Mouse (Mus musculus) lung, embryonic 16.5 days (tissue): ENCODE measurements at regions not wholly inside any gene's neighbourhood (a gene's known extent, or its start where the extent isn't known, plus 50 kb on each side); places are given as distances from the start of the nearest gene placed in this dataset.

Experiments used
- ATAC-seq: fragments of 200-750 bp; cut with Nextera tagmentation; 2 replicates; pipeline ENCODE4 v1.8.0; 2017; ENCODE audit warnings: low read depth, mild to moderate bottlenecking, moderate library complexity
- H3K27ac ChIP-seq: fragments of 300-500 bp; sonication (generic); 2 replicates; pipeline ENCODE4 v1.5.1; 2014; ENCODE audit warnings: mild to moderate bottlenecking, control low read depth, low read length
- H3K27me3 ChIP-seq: fragments of 300-500 bp; sonication (generic); 2 replicates; pipeline ENCODE4 v1.6.1; 2014; ENCODE audit warnings: low read depth, low read length, mixed read lengths; ENCODE audit not compliant: control insufficient read depth, insufficient read depth
- H3K36me3 ChIP-seq: fragments of 300-500 bp; sonication (generic); 2 replicates; pipeline ENCODE4 v1.6.1; 2014; ENCODE audit warnings: low read length; ENCODE audit not compliant: control insufficient read depth, insufficient read depth
- H3K4me1 ChIP-seq: fragments of 300-500 bp; sonication (generic); replicated peaks from 2 replicates; pipeline ENCODE4 v1.6.1; 2014; ENCODE audit warnings: low read length, mixed read lengths; ENCODE audit not compliant: control insufficient read depth, insufficient read depth
- H3K4me2 ChIP-seq: fragments of 300-500 bp; sonication (generic); 2 replicates; pipeline ENCODE4 v1.6.1; 2014; ENCODE audit warnings: low read depth, low read length, control low read depth
- H3K4me3 ChIP-seq: fragments of 300-500 bp; sonication (generic); 2 replicates; pipeline ENCODE4 v1.5.1; 2014; ENCODE audit warnings: mild to moderate bottlenecking, low read length, control low read depth
- H3K9ac ChIP-seq: fragments of 300-500 bp; sonication (generic); 2 replicates; pipeline ENCODE4 v1.6.1; 2014; ENCODE audit warnings: low read length, control low read depth
- H3K9me3 ChIP-seq: fragments of 300-500 bp; sonication (generic); 2 replicates; pipeline ENCODE4 v1.6.1; 2016; ENCODE audit warnings: low read length; ENCODE audit not compliant: control insufficient read depth
- WGBS: fragments of 180-500 bp; shearing (Covaris S2); extraction: QIAGEN DNeasy Blood & Tissue Kit; methylation state at CpG from one replicate; pipeline ENCODE4 v1.1.7; 2014; 5-methylcytosine and 5-hydroxymethylcytosine counted together

DNA sequence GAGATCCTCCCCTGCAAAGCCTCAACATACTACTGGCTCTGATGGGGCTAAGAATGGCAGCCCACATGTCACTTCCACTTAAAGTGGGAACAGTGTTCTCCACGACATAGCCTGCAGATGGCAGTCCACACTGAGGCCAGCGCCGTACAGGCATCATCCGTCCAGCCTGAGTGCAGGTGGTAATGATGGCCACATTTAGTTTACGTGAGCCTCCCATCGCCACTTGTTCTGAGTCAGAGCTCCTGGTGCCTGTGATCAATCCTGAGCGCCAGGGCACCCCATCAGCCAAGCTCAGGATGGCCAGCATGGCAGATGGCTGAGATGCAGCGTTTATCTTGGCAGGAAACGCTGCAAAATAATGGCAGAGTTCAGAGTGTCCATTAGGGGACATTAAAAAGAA is 159.6 kb downstream of the Adgrd1 start:
- no peaks in the 10 kb centered on the region for H3K27me3 ChIP-seq
- no peaks in the 10 kb centered on the region; the same call in 1 of the 2 replicates for H3K9me3 ChIP-seq
- no peak overlapping the region for H3K4me3 ChIP-seq
- no peak for ATAC-seq
- 59% methylated on average over 9 of the region's 9 CpGs for WGBS
- no peak overlapping the region for H3K4me2 ChIP-seq
- no peaks in the 10 kb centered on the region for H3K4me1 ChIP-seq
- no peak overlapping the region for H3K9ac ChIP-seq
- H3K36me3 ChIP-seq, result no peaks in the 10 kb centered on the region
- H3K27ac ChIP-seq, result no peak overlapping the region

DNA sequence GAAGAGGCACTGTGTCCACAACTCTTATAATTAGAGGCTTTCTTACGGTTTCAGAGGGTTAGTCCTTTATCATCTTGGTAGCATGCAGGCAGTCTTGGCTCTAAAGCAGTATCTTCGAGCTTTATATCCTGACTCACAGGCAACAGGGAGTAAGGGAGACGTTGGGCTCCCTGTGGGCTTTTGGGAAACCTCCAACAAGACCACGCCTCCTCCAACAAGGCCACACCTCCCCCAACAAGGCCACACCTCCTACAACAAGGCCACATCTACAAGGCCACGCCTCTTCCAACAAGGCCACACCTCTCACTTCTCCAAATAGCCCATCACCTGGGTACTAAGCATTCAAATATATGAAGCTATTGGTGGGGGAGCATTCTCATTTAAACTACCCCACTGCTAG is 160.7 kb downstream of the Adgrd1 start:
- WGBS, result 59% methylated on average over 5 of the region's 5 CpGs
- no peak overlapping the region for H3K4me3 ChIP-seq
- no peaks in the 10 kb centered on the region for H3K36me3 ChIP-seq
- no peak overlapping the region for H3K27ac ChIP-seq
- no peak overlapping the region for H3K4me2 ChIP-seq
- no peaks in the 10 kb centered on the region; the same call in 1 of the 2 replicates for H3K9me3 ChIP-seq
- no peaks in the 10 kb centered on the region for H3K27me3 ChIP-seq
- no peak overlapping the region for H3K9ac ChIP-seq
- ATAC-seq, result no peak
- H3K4me1 ChIP-seq, result no peaks in the 10 kb centered on the region

DNA sequence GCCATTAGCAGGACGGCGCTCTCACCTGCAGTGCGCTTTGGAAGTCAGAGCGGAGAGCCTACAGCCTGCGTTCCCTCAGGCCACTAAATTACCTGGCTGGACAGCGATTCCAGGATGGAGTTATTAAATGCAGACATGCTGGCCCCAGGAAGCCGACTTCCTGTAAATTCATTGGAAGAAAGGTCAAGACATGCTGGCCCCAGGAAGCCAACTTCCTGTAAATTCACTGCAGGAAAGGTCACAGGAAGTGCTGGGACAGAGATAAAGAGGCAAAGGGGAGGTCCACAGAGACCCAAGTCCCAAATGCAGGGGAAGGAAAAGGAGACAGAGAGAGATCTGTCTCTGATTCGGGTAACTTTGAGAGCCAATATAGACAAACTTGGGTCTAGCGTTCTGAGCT is 164.1 kb downstream of the Adgrd1 start:
- Histone ChIP-seq H3K36me3 (no peaks in the 10 kb centered on the region), H3K9me3 (no peaks in the 10 kb centered on the region), H3K27me3 (no peaks in the 10 kb centered on the region), H3K4me1 (no peaks in the 10 kb centered on the region), H3K4me2 (no peak overlapping the region), H3K9ac (no peak overlapping the region), H3K27ac (no peak overlapping the region), H3K4me3 (no peak overlapping the region)
- WGBS, result 64% methylated on average over 9 of the region's 9 CpGs
- ATAC-seq, result no peak

DNA sequence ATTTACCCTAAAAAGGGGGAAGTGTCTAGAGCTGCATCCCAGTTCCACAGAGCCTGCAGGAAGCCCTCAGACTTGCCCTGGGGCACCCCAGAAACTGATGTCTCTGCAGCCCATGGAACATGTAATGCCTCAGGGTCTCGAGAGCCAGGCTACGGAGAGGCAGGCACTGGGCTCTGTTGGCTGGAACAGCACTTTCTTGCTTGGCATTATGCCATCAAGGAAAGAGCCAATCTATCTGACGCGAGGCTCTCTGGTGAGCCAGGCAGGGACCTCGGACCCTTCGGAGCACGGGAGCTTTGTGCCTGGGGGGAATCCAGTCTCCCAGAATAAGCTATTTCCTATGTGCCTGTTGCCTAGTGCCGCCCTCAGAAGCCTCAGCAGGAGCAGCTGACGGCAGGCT is 166.6 kb downstream of the Adgrd1 start:
- no peak overlapping the region for H3K9ac ChIP-seq
- no peaks in the 10 kb centered on the region for H3K9me3 ChIP-seq
- no peaks in the 10 kb centered on the region for H3K27me3 ChIP-seq
- H3K36me3 ChIP-seq, result no peaks in the 10 kb centered on the region
- H3K4me3 ChIP-seq, result no peak overlapping the region
- ATAC-seq, result no peak
- H3K4me1 ChIP-seq, result no peaks in the 10 kb centered on the region
- no peak overlapping the region for H3K4me2 ChIP-seq
- 44% methylated on average over 9 of the region's 9 CpGs for WGBS
- no peak overlapping the region for H3K27ac ChIP-seq

DNA sequence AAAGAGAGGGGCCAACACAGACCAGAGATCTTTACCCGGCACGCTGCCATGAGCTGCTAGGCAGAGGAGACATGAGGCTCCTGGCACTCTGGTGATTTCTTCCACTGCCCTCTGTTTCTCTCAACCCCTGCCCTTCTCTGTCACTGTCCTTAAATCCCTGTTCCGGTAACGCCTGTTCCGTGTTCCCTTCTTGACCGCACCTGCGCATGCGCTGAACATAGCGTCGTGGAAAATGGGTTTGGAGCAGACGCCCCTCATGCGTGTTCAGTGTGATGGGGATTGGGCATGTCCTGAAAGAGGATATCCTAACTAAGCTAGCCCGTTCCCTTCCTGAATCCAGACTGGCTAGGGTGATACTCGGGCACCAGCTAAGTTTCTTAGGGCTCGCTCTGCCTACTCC is 167.8 kb downstream of the Adgrd1 start:
- WGBS, result 86% methylated on average over 15 of the region's 15 CpGs

DNA sequence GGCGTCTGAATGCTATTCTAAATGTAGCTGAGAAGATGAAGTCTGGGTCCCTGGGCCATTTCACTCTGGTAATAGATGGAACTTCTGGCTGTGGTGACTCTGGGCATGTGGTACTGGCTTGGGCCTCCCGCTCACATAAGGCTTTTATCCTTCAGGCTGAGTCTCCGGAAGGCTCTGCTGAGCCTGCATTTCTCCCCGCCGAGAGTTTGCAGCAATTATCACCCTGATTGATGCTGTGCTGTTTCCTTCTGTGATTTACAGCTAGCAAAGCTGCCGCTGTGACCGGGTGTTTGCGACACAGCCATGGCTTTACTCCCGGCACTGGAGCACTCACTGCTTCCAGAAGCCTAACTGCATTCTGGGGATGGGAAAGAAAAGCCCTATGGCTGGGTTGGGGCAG is 171.9 kb downstream of the Adgrd1 start:
- 22% methylated on average over 9 of the region's 9 CpGs for WGBS
- H3K36me3 ChIP-seq, result no peaks in the 10 kb centered on the region
- H3K27me3 ChIP-seq, result no peaks in the 10 kb centered on the region
- no peak overlapping the region for H3K9ac ChIP-seq
- no peaks in the 10 kb centered on the region for H3K4me1 ChIP-seq
- H3K9me3 ChIP-seq, result no peaks in the 10 kb centered on the region
- ATAC-seq, result no peak
- H3K4me2 ChIP-seq, result no peak overlapping the region
- no peak overlapping the region for H3K4me3 ChIP-seq
- H3K27ac ChIP-seq, result no peak overlapping the region

More for the DNA sequence above, 167.8 kb downstream of the Adgrd1 start:
- no peaks in the 10 kb centered on the region for H3K4me1 ChIP-seq
- ATAC-seq, result no peak
- H3K27me3 ChIP-seq, result no peaks in the 10 kb centered on the region
- no peak overlapping the region for H3K27ac ChIP-seq
- H3K4me3 ChIP-seq, result no peak overlapping the region
- H3K9me3 ChIP-seq, result no peaks in the 10 kb centered on the region
- no peaks in the 10 kb centered on the region for H3K36me3 ChIP-seq
- no peak overlapping the region for H3K9ac ChIP-seq
- H3K4me2 ChIP-seq, result no peak overlapping the region

DNA sequence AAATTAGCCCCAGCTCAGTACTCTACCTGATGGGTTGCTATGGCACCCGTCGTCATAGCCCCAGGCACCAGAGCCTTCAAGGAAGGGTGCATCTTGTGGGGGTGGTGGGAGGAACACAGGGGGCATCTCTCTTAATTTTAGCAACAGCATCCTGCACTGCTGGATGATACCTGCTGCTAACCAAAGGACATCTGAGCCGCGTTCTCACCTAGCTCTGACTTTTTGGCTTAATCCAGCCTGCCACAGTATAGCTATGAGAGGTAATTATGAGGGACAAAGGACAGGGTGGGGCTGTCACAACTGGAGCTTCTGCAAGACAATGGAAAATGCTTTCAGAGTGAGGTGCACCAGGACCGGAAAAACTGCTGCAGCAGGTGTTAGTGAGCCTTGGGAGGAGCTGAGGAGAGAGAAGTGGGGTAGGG is 173.5 kb downstream of the Adgrd1 start:
- Histone ChIP-seq H3K4me1 (no peaks in the 10 kb centered on the region), H3K9me3 (no peaks in the 10 kb centered on the region), H3K4me3 (no peak overlapping the region), H3K9ac (no peak overlapping the region), H3K27ac (no peak overlapping the region), H3K27me3 (no peaks in the 10 kb centered on the region), H3K4me2 (no peak overlapping the region), H3K36me3 (no peaks in the 10 kb centered on the region)
- WGBS, result 16% methylated on average over 5 of the region's 5 CpGs
- ATAC-seq, result no peak

DNA sequence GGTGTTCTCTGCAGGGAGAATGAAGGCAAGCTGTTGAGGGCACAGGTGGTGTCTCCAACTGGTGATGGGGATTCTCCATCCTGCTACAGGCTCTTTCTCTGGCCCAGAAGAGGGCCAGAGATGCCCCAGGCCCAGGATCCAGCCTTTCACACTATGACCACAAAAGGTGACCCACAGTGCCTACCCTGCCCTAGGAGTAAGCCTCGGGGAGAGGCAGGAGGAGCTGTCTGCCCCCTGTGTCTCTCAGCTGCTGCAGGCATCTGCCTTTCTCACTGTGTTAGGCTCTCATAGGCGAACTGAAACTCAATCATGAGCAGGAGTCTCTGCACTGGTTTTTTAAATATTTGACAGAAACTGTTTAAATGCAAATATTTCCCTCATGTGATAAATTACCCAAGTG is 184.9 kb downstream of the Adgrd1 start:
- no peak overlapping the region for H3K4me3 ChIP-seq
- H3K4me2 ChIP-seq, result no peak overlapping the region
- no peak overlapping the region for H3K9ac ChIP-seq
- 18% methylated on average over 2 of the region's 2 CpGs for WGBS
- no peaks in the 10 kb centered on the region for H3K36me3 ChIP-seq
- no peaks in the 10 kb centered on the region for H3K4me1 ChIP-seq
- no peak for ATAC-seq
- no peak overlapping the region for H3K27ac ChIP-seq
- no peaks in the 10 kb centered on the region for H3K9me3 ChIP-seq
- no peaks in the 10 kb centered on the region for H3K27me3 ChIP-seq

DNA sequence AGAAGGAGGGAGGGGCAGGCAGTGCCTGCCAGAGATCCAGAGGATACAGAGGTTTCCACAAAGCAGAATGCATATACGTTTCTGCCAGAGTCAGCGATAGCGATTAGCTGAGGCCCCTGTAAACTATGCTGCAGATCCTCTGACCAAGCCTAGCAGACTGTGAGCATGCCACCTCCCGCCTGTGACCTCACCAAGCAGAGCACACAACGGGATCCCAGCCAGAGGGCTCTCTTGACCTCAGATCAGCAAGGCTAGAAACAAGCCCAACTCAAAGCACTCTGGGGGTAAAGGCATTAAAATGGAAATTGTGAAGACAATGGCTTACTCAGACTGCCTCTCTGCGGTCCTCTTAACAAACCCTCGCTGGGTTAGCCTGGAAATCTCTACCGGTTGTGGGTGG is 185.6 kb downstream of the Adgrd1 start:
- no peak overlapping the region for H3K4me2 ChIP-seq

DNA sequence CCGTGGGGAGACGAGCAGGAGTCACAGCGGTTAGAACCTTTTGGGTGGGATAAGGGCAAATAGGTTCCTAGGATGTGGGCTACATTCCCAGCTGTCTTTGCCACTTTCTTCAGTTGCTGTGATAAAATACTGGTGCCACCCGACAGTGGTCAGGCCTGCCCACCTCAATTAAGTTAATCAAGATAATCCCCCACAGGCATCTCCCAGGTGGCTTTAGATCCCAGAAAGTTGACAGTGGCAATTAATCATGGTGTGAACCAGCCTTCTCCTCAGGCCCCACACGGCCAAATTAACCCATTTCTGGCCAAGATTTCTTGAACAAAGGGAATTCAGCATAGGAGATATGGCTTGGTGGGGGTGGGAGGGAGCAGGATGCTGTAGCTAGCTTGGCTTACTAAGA is 186.3 kb downstream of the Adgrd1 start:
- Histone ChIP-seq H3K4me3 (no peak overlapping the region), H3K4me2 (no peak overlapping the region), H3K9ac (no peak overlapping the region), H3K27me3 (no peaks in the 10 kb centered on the region), H3K27ac (no peak overlapping the region), H3K36me3 (no peaks in the 10 kb centered on the region), H3K9me3 (no peaks in the 10 kb centered on the region), H3K4me1 (no peaks in the 10 kb centered on the region)
- no peak for ATAC-seq
- WGBS, result 6% methylated on average over 5 of the region's 5 CpGs

More for the DNA sequence above, 185.6 kb downstream of the Adgrd1 start:
- Histone ChIP-seq H3K36me3 (no peaks in the 10 kb centered on the region), H3K9me3 (no peaks in the 10 kb centered on the region), H3K9ac (no peak overlapping the region), H3K4me1 (no peaks in the 10 kb centered on the region), H3K27me3 (no peaks in the 10 kb centered on the region), H3K27ac (no peak overlapping the region), H3K4me3 (no peak overlapping the region)
- ATAC-seq, result no peak
- WGBS, result 7% methylated on average over 8 of the region's 8 CpGs
